Mouse (Mus musculus) intestine, embryonic 16.5 days (tissue): ENCODE measurements at regions not wholly inside any gene's neighbourhood (a gene's known extent, or its start where the extent isn't known, plus 50 kb on each side); places are given as distances from the start of the nearest gene placed in this dataset.

Experiments used
- ATAC-seq: fragments of 200-750 bp; cut with Nextera tagmentation; 2 replicates; pipeline ENCODE4 v1.8.0; 2017; ENCODE audit warnings: moderate TSS enrichment, moderate library complexity
- H3K27ac ChIP-seq: fragments of 300-500 bp; sonication (generic); 2 replicates; pipeline ENCODE4 v1.5.1; 2014; ENCODE audit warnings: mild to moderate bottlenecking, low read length
- H3K27me3 ChIP-seq: fragments of 300-500 bp; sonication (generic); replicated peaks from 2 replicates; pipeline ENCODE4 v1.6.1; 2014; ENCODE audit warnings: low read length, control low read depth, mixed read lengths; ENCODE audit not compliant: control insufficient read depth, insufficient read depth
- H3K36me3 ChIP-seq: fragments of 300-500 bp; sonication (generic); 2 replicates; pipeline ENCODE4 v1.6.1; 2014; ENCODE audit warnings: low read length, control low read depth; ENCODE audit not compliant: control insufficient read depth, insufficient read depth
- H3K4me1 ChIP-seq: fragments of 300-500 bp; sonication (generic); 2 replicates; pipeline ENCODE4 v1.6.1; 2014; ENCODE audit warnings: low read length, control low read depth, mixed read lengths; ENCODE audit not compliant: control insufficient read depth, insufficient read depth
- H3K4me2 ChIP-seq: fragments of 300-500 bp; sonication (generic); 2 replicates; pipeline ENCODE4 v1.6.1; 2014; ENCODE audit warnings: low read depth, low read length, control low read depth
- H3K4me3 ChIP-seq: fragments of 300-500 bp; sonication (generic); 2 replicates; pipeline ENCODE4 v1.5.1; 2014; ENCODE audit warnings: mild to moderate bottlenecking, low read length
- H3K9ac ChIP-seq: fragments of 300-500 bp; sonication (generic); 2 replicates; pipeline ENCODE4 v1.6.1; 2014; ENCODE audit warnings: low read depth, low read length
- H3K9me3 ChIP-seq: fragments of 300-500 bp; sonication (generic); 2 replicates; pipeline ENCODE4 v1.6.1; 2016; ENCODE audit warnings: low read length, control low read depth; ENCODE audit not compliant: control insufficient read depth
- WGBS: fragments of 180-500 bp; shearing (Covaris S2); extraction: QIAGEN DNeasy Blood & Tissue Kit; methylation state at CpG from one replicate; pipeline ENCODE4 v1.1.7; 2014; 5-methylcytosine and 5-hydroxymethylcytosine counted together

- peak; percentile 19 for ATAC-seq
- H3K27ac ChIP-seq, result no peak overlapping the region
Observed at GRCm38 (mm10) chr4:106859476-106859875, 51.0 kb upstream of the Ssbp3 start.

GRCm38 (mm10) chr4:106858357-106859088, 52.0 kb upstream of the Ssbp3 start:
- Histone ChIP-seq H3K27me3 (no peaks in the 10 kb centered on the region), H3K9ac (no peak overlapping the region), H3K36me3 (no peaks in the 10 kb centered on the region), H3K27ac (no peak overlapping the region), H3K4me3 (no peak overlapping the region), H3K9me3 (peaks cover 3% of the 10 kb centered on the region; the same call in 1 of the 2 replicates), H3K4me1 (peaks cover 27% of the 10 kb centered on the region), H3K4me2 (no peak overlapping the region)
- ATAC-seq, result no peak
- WGBS, result 78% methylated on average over 13 of the region's 13 CpGs

More at GRCm38 (mm10) chr4:106859476-106859875, 51.0 kb upstream of the Ssbp3 start:
- Histone ChIP-seq H3K4me3 (no peak overlapping the region), H3K4me1 (peaks cover 19% of the 10 kb centered on the region), H3K9me3 (peaks cover 3% of the 10 kb centered on the region; the same call in 1 of the 2 replicates), H3K4me2 (no peak overlapping the region), H3K9ac (no peak overlapping the region), H3K36me3 (no peaks in the 10 kb centered on the region), H3K27me3 (no peaks in the 10 kb centered on the region)

- Histone ChIP-seq H3K27ac (no peak overlapping the region), H3K4me2 (no peak overlapping the region), H3K4me3 (no peak overlapping the region), H3K4me1 (peaks cover 20% of the 10 kb centered on the region), H3K9ac (no peak overlapping the region), H3K27me3 (no peaks in the 10 kb centered on the region), H3K9me3 (peaks cover 3% of the 10 kb centered on the region; the same call in 1 of the 2 replicates), H3K36me3 (no peaks in the 10 kb centered on the region)
- ATAC-seq, result no peak
- 15% methylated on average over 18 of the region's 19 CpGs for WGBS
Observed at GRCm38 (mm10) chr4:106855771-106856170, 51.0 kb upstream of the Acot11 start.

- 34% methylated on average over 15 of the region's 15 CpGs for WGBS
- Histone ChIP-seq H3K36me3 (no peaks in the 10 kb centered on the region), H3K4me2 (peak overlapping the region; percentile 37), H3K27me3 (no peaks in the 10 kb centered on the region), H3K9me3 (peaks cover 3% of the 10 kb centered on the region; the same call in 1 of the 2 replicates), H3K4me1 (peaks cover 18% of the 10 kb centered on the region), H3K4me3 (no peak overlapping the region), H3K27ac (peak overlapping the region; percentile 52; the same call in 1 of the 2 replicates), H3K9ac (peak overlapping the region; percentile 42)
- ATAC-seq, result peak; percentile 57
Observed at GRCm38 (mm10) chr4:106854361-106855309, 49.8 kb upstream of the Acot11 start.
